Mouse (Mus musculus) spleen, embryonic (tissue): ENCODE data around the gene Sfi1.
"Not testable (repeated sequence)": the region's sequence is repeated elsewhere in the genome, so short reads cannot be mapped to it uniquely, and the experiment has no call there.

ENCODE experiments used
- CTCF ChIA-PET: fragments of 350-600 bp; sonication (Branson Sonifier 250); formaldehyde crosslinking; loops from one replicate; lab custom pipeline; 2022; lab: Charles Lee

Sfi1 gene

GRCm38 (mm10) chr11:3150003-3150676, 43.1 kb downstream of the Sfi1 start:
- CTCF ChIA-PET, result interaction anchor here (1.9 kb wide), 1 partner anchor 12 kb away, joined by 8 read pairs; no protein-coding TSS in a partner anchor

GRCm38 (mm10) chr11:3149471-3149870, 43.8 kb downstream of the Sfi1 start:
- CTCF ChIA-PET, result interaction anchor here (1.4 to 1.9 kb wide), 2 partner anchors 13 to 16 kb away, joined by 6 to 8 read pairs; no protein-coding TSS in a partner anchor

GRCm38 (mm10) chr11:3146806-3147205, 46.5 kb downstream of the Sfi1 start:
- CTCF ChIA-PET, result interaction anchor here (1.1 to 4.9 kb wide), 4 partner anchors 10 to 45 kb away, joined by 3 to 26 read pairs (median 5); no protein-coding TSS in a partner anchor

- CTCF ChIA-PET, result interaction anchor here (0.8 to 4.9 kb wide), 7 partner anchors 8 to 47 kb away, joined by 3 to 26 read pairs (median 5); no protein-coding TSS in a partner anchor
Measured at GRCm38 (mm10) chr11:3145359-3146165, 47.7 kb downstream of the Sfi1 start.

- CTCF ChIA-PET, result interaction anchor here (1.0 to 4.9 kb wide), 7 partner anchors 9 to 35 kb away, joined by 3 to 26 read pairs (median 7); no protein-coding TSS in a partner anchor
Measured at GRCm38 (mm10) chr11:3143984-3144383, 49.3 kb downstream of the Sfi1 start.

GRCm38 (mm10) chr11:3142413-3142812, 50.9 kb downstream of the Sfi1 start:
- CTCF ChIA-PET, result not testable (repeated sequence)

GRCm38 (mm10) chr11:3140967-3141535, 52.2 kb downstream of the Sfi1 start:
- CTCF ChIA-PET, result not testable (repeated sequence)

GRCm38 (mm10) chr11:3138323-3138722, 54.9 kb downstream of the Sfi1 start:
- CTCF ChIA-PET, result interaction anchor here (0.7 to 2.5 kb wide), 6 partner anchors 19 to 49 kb away, joined by 3 to 10 read pairs (median 6); no protein-coding TSS in a partner anchor

- CTCF ChIA-PET, result interaction anchor here (0.6 to 2.5 kb wide), 7 partner anchors 15 to 54 kb away, joined by 3 to 10 read pairs (median 4); no protein-coding TSS in a partner anchor
Measured at GRCm38 (mm10) chr11:3137279-3137678, 56.0 kb downstream of the Sfi1 start.

- CTCF ChIA-PET, result interaction anchor here (1.1 to 1.6 kb wide), 2 partner anchors 32 to 33 kb away, joined by 3 to 5 read pairs; no protein-coding TSS in a partner anchor
Measured at GRCm38 (mm10) chr11:3135956-3136355, 57.3 kb downstream of the Sfi1 start.

- CTCF ChIA-PET, result interaction anchor here (0.7 to 2.0 kb wide), 5 partner anchors 8 to 34 kb away, joined by 3 to 8 read pairs (median 3); no protein-coding TSS in a partner anchor
Measured at GRCm38 (mm10) chr11:3135391-3135790, 57.9 kb downstream of the Sfi1 start.

- CTCF ChIA-PET, result interaction anchor here (1.0 to 2.0 kb wide), 5 partner anchors 10 to 32 kb away, joined by 3 to 8 read pairs (median 6); no protein-coding TSS in a partner anchor
Measured at GRCm38 (mm10) chr11:3133360-3133759, 59.9 kb downstream of the Sfi1 start.

GRCm38 (mm10) chr11:3132957-3133356, 60.3 kb downstream of the Sfi1 start:
- CTCF ChIA-PET, result interaction anchor here (1.1 to 1.4 kb wide), 2 partner anchors 13 to 16 kb away, joined by 3 to 6 read pairs; no protein-coding TSS in a partner anchor

- CTCF ChIA-PET, result interaction anchor here (0.6 to 1.3 kb wide), 2 partner anchors 25 to 44 kb away, joined by 3 to 5 read pairs; no protein-coding TSS in a partner anchor
Measured at GRCm38 (mm10) chr11:3132001-3132400, 61.3 kb downstream of the Sfi1 start.

- CTCF ChIA-PET, result not testable (repeated sequence)
Measured at GRCm38 (mm10) chr11:3129852-3130251, 63.4 kb downstream of the Sfi1 start.

- CTCF ChIA-PET, result not testable (repeated sequence)
Measured at GRCm38 (mm10) chr11:3129276-3129675, 64.0 kb downstream of the Sfi1 start.

GRCm38 (mm10) chr11:3127303-3127795, 65.9 kb downstream of the Sfi1 start:
- CTCF ChIA-PET, result interaction anchor here (1.4 kb wide), 1 partner anchor 32 kb away, joined by 3 read pairs; no protein-coding TSS in a partner anchor

- CTCF ChIA-PET, result interaction anchor here (1.4 kb wide), 1 partner anchor 33 kb away, joined by 3 read pairs; no protein-coding TSS in a partner anchor
Measured at GRCm38 (mm10) chr11:3126478-3127302, 66.6 kb downstream of the Sfi1 start.

GRCm38 (mm10) chr11:3125922-3126321, 67.3 kb downstream of the Sfi1 start:
- CTCF ChIA-PET, result not testable (repeated sequence)
